Mouse (Mus musculus) ES-E14 (cell line): ENCODE data around the gene Cep63. TPM values are rescaled to one million over a fixed set of nuclear protein-coding genes. Genes with fewer than 3 reads are reported as not detected.

Experiments used
- DNase-seq: peaks from one replicate; pipeline ENCODE4 v3.0.0-alpha.2; 2013; ENCODE audit warnings: low read depth, low spot score
- H3K27ac ChIP-seq: 2 replicates; pipeline ENCODE4 v1.5.1; 2012; ENCODE audit warnings: low read depth, mild to moderate bottlenecking, low read length, moderate library complexity, mixed read lengths; ENCODE audit not compliant: poor library complexity, insufficient read depth, severe bottlenecking
- H3K36me3 ChIP-seq: 2 replicates; pipeline ENCODE4 v1.6.1; 2012; ENCODE audit warnings: mild to moderate bottlenecking, low read length, moderate library complexity, mixed read lengths; ENCODE audit not compliant: control insufficient read depth, poor library complexity, insufficient read depth, severe bottlenecking
- H3K4me1 ChIP-seq, 2 experiments: fragments of 150-350 bp in 1 of 2; sonication (generic) in 1 of 2; 2 replicates each; pipeline ENCODE4 v1.6.1; 2012; ENCODE audit warnings: low read length in 2 of 2, mild to moderate bottlenecking in 1 of 2, mixed read lengths in 1 of 2; ENCODE audit not compliant: control insufficient read depth in 2 of 2, insufficient read depth in 2 of 2, poor library complexity in 1 of 2
- H3K4me3 ChIP-seq, 2 experiments: fragments of 150-350 bp in 1 of 2; sonication (generic) in 1 of 2; 2 replicates each; pipeline ENCODE4 v1.5.1; 2012; ENCODE audit warnings: low read length in 2 of 2, low read depth in 1 of 2, mild to moderate bottlenecking in 1 of 2, mixed read lengths in 1 of 2; ENCODE audit not compliant: insufficient read depth in 1 of 2, poor library complexity in 1 of 2, severe bottlenecking in 1 of 2
- H3K9ac ChIP-seq: 2 replicates; pipeline ENCODE4 v1.6.1; 2012; ENCODE audit warnings: low read depth, mild to moderate bottlenecking, low read length, mixed read lengths; ENCODE audit not compliant: poor library complexity, insufficient read depth, severe bottlenecking
- H3K9me3 ChIP-seq: fragments of 150-350 bp; sonication (generic); 2 replicates; pipeline ENCODE4 v1.6.1; 2012; ENCODE audit warnings: low read depth, mild to moderate bottlenecking, low read length; ENCODE audit not compliant: control insufficient read depth, insufficient read depth
- CHD2 ChIP-seq: IDR thresholded peaks from 2 replicates; pipeline ENCODE4 v1.6.1; 2014; ENCODE audit warnings: mild to moderate bottlenecking, low read depth, low read length, inconsistent platforms
- HCFC1 ChIP-seq: IDR thresholded peaks from 2 replicates; pipeline ENCODE4 v1.6.1; 2012; ENCODE audit warnings: low read length, inconsistent platforms, borderline replicate concordance; ENCODE audit not compliant: insufficient read depth
- MAFK ChIP-seq: IDR thresholded peaks from 2 replicates; pipeline ENCODE4 v1.6.1; 2014; ENCODE audit warnings: mild to moderate bottlenecking, low read depth, low read length, inconsistent platforms; ENCODE audit not compliant: insufficient read depth
- ZC3H11A ChIP-seq: IDR thresholded peaks from 2 replicates; pipeline ENCODE4 v1.6.1; 2012; ENCODE audit warnings: low read depth, mild to moderate bottlenecking, inconsistent platforms, low read length, borderline replicate concordance
- ZNF384 ChIP-seq: IDR thresholded peaks from 2 replicates; pipeline ENCODE4 v1.6.1; 2012; ENCODE audit warnings: low read depth, low read length, inconsistent platforms
- in situ Hi-C, 2 experiments: fragments of 600-800 bp; cut with MboI; formaldehyde crosslinking; loops; one replicate each; pipeline ENCODE4 v1.15.1; 2025; ENCODE audit warnings: low sequenced_read_pairs in 2 of 2, inconsistent platforms in 1 of 2; ENCODE audit not compliant: unreplicated experiment in 2 of 2
- total RNA-seq: library from RNA; depleted of rRNA; stranded (reverse); fragments of 300-350 nt; gene quantifications from 2 replicates; pipeline ENCODE4 v1.2.3, GENCODE M21; 2012

Cep63 gene
- total RNA-seq, 1 experiment: 26.1 TPM

DNA sequence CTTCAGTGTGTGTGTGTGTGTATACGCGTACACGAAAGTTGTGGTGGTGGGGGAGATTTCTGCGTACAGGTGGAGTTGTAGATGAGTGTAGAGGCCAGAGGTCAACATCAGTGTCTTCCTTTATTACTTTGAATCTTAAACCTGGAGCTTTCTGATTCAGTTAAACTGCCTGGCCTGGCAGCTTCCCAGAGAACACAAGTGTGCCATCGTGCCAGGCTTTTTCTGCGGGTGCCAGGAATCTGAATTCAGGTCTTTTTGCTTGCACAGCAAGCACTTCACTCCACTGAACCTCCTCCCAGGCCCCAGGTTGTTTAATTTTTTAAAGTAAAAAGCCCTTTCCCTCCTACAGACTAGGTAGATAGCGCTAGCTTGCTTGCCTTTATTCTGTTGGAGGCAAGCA is 1.1 kb upstream of the Cep63 start:
- peaks cover 2% of the 10 kb centered on the region in 2 experiments; a peak in 1 of 4 replicates for H3K4me1 ChIP-seq
- no peaks in the 10 kb centered on the region for H3K9me3 ChIP-seq
- DNase-seq: no peak
- in situ Hi-C loops: no loop called here
- peaks cover 5% of the 10 kb centered on the region; the same call in 1 of the 2 replicates for H3K36me3 ChIP-seq
- TF ChIP-seq CHD2 (no peak), MAFK (no peak), ZNF384 (no peak), ZC3H11A (no peak), HCFC1 (no peak)
- peak overlapping the region; percentile 98 for H3K9ac ChIP-seq
- no peak overlapping the region for H3K27ac ChIP-seq
- peak overlapping the region; percentile 79 to 91 for H3K4me3 ChIP-seq

DNA sequence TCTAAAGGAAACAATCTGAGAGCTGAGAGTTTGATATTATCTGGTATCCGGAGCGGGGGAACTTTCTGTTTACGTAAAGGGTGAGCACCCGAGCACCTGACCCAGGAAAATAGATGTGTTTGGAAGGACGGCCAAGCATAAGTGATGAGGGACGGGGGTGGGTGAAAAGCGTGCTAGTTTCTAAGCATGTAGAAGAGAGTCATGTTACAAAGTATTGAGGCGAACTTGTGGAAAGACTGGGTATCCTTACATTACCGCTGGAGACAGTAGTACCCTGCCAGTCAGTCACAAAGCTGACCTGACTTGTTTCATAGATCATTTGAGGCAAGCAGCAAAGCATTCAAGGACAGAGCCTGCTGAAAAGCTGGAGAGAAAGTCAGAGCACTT is 498 bp upstream of the Cep63 start:
- Histone ChIP-seq H3K9ac (peak overlapping the region; percentile 98), H3K36me3 (peaks cover 3% of the 10 kb centered on the region; the same call in 1 of the 2 replicates), H3K9me3 (no peaks in the 10 kb centered on the region), H3K4me3 (peak overlapping the region; percentile 79 to 91), H3K4me1 (peaks cover 2% of the 10 kb centered on the region in 2 experiments; a peak in 1 of 4 replicates), H3K27ac (no peak overlapping the region)
- in situ Hi-C loops: no loop called here
- TF ChIP-seq MAFK (no peak), HCFC1 (no peak), CHD2 (no peak), ZC3H11A (no peak), ZNF384 (no peak)
- no peak for DNase-seq

GRCm38 (mm10) chr9:102625401-102625982 is 842 bp downstream of the Cep63 start:
- in situ Hi-C loops: no loop called here
- H3K27ac ChIP-seq: peak overlapping the region; percentile 91
- H3K4me3 ChIP-seq: peak overlapping the region; percentile 79 to 91
- no peak for TF ChIP-seq HCFC1
- no peak for TF ChIP-seq CHD2
- TF ChIP-seq ZNF384: no peak
- no peak for TF ChIP-seq ZC3H11A
- TF ChIP-seq MAFK: no peak
- peaks cover 3% of the 10 kb centered on the region; the same call in 1 of the 2 replicates for H3K36me3 ChIP-seq
- DNase-seq: peak; percentile 43
- peak overlapping the region; percentile 96 for H3K9ac ChIP-seq
- peaks cover 2 to 3% of the 10 kb centered on the region in 2 experiments; a peak in 1 of 4 replicates for H3K4me1 ChIP-seq
- H3K9me3 ChIP-seq: no peaks in the 10 kb centered on the region

DNA sequence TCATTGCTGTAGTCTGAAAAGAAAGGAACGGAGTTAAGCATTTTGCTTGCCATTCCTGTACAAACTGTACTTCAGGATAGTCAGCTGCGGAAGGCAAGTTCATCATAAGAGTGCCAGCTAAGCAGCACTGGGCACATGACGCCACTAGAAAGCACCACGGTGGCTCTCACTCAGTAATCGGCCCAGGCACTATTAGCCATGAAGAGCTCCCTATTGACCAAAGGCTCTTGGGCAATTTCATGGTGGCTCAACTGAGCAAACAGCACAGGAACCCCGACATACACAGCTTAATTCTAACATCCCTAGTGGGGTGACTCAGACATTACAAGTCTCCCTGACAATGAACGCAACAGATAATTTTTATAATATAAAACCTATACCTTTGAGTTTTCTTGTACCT is 2.8 kb downstream of the Cep63 start:
- TF ChIP-seq CHD2 (no peak), ZC3H11A (no peak), ZNF384 (no peak), MAFK (no peak), HCFC1 (no peak)
- Histone ChIP-seq H3K4me1 (peaks cover 2 to 3% of the 10 kb centered on the region in 2 experiments; a peak in 1 of 4 replicates), H3K9ac (no peak overlapping the region), H3K9me3 (no peaks in the 10 kb centered on the region), H3K27ac (no peak overlapping the region), H3K36me3 (no peaks in the 10 kb centered on the region), H3K4me3 (no peak overlapping the region)
- no peak for DNase-seq
- in situ Hi-C loops: no loop called here
